Mouse (Mus musculus): ENCODE data around the gene Gm21972. TPM values are rescaled to one million over a fixed set of nuclear protein-coding genes. Genes with fewer than 3 reads are reported as not detected.

Gm21972 gene
- polyA plus RNA-seq, 1 experiment, result 2.6 TPM

DNA sequence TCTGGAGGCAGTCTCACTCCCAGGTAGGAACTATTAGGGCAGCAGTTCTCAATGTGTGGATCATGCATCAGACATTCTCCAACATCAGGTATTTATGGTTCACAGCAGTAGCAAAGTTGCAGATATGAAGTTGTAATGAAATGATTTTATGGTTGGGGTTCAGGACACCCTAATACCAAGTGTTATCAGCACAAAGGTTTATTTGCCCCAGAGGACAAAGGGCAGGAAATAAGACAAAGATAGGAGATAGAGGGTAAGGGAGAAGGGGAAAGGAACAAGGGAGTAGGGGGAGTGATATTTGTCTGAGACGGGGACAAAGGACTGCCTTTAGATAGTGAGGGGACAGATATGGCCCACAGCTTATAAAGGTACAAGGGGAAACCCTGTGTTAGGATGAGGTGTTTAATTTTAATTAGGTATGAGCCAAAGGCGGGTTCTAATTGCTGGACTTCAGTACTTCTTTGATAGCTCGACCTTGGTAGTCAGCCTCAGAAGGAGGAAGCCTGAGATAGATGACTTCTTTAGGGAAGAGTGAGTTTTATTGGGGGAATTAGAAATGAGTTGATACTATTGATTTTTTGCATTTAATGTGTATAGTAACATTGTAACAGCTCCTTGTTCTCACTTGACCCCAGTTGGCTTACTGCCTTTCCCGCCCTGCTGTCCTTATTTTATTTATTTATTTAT, 50.3 kb downstream of the Gm21972 start:
- TF ChIP-seq CTCF (IDR thresholded peaks at IDR 0.05; ENCODE audit: control insufficient read depth, insufficient read depth, insufficient replicate concordance, low read depth, low read length), result no peak
- TF ChIP-seq POLR2A (IDR thresholded peaks at IDR 0.05; ENCODE audit: control insufficient read depth, low read depth, low read length), result no peak
- no peak overlapping the region for H3K27ac ChIP-seq (ENCODE audit: control insufficient read depth, insufficient read depth, low read depth, low read length)
- H3K27me3 ChIP-seq (ENCODE audit: control insufficient read depth, insufficient read depth, low read length), result no peaks in the 10 kb centered on the region
- H3K4me1 ChIP-seq (ENCODE audit: control insufficient read depth, insufficient read depth, low read length), result no peaks in the 10 kb centered on the region
- H3K4me3 ChIP-seq (ENCODE audit: control insufficient read depth, low read depth, low read length), result no peak overlapping the region
- H3K36me3 ChIP-seq (ENCODE audit: control insufficient read depth, insufficient read depth, low read length), result peaks cover 1% of the 10 kb centered on the region; the same call in 1 of the 2 replicates

DNA sequence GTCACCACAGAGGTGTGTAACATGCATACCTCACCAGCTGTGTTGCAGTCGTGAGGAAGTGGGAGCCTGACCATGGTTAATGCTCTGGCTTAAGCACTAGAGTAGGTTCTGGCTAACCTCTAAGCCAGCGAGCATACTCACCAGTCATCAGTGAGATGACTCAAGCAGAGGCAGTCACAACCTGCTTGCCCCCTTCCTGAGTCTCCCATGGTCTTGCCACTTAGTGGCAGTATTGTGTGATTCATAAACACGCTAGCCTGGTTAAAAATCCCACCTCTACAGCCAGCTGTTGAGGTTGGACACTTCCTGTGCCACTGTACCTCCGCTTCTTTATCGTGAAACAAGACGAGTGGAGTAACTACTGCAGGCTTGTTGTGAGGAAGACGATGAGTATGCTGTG, 53.3 kb downstream of the Gm21972 start:
- Histone ChIP-seq H3K36me3 (ENCODE audit: control insufficient read depth, insufficient read depth, low read length) (peaks cover 3% of the 10 kb centered on the region), H3K27ac (ENCODE audit: control insufficient read depth, insufficient read depth, low read depth, low read length) (no peak overlapping the region), H3K27me3 (ENCODE audit: control insufficient read depth, insufficient read depth, low read length) (no peaks in the 10 kb centered on the region), H3K4me3 (ENCODE audit: control insufficient read depth, low read depth, low read length) (no peak overlapping the region), H3K4me1 (ENCODE audit: control insufficient read depth, insufficient read depth, low read length) (no peaks in the 10 kb centered on the region)
- TF ChIP-seq POLR2A (IDR thresholded peaks at IDR 0.05; ENCODE audit: control insufficient read depth, low read depth, low read length), result no peak
- no peak for TF ChIP-seq CTCF (IDR thresholded peaks at IDR 0.05; ENCODE audit: control insufficient read depth, insufficient read depth, insufficient replicate concordance, low read depth, low read length)

DNA sequence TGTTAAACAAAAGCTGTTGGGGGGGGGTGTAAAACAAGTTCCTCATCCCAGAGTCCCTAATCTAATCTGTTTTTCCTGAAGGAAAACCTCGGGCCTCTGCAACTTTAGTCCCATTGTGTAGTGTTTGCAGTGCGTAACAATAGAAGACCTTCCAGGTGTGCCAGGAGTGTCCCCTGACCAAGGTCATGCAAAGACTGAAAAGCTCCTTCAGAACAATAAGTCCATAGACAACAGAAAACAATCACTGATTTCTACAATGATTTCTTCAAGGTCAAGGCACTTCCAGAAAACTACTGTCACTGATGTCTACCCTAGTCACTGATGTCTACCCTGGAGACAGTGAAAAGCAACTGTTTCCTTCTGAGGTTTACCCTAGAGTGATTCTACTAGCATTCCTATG, 54.4 kb downstream of the Gm21972 start:
- no peak overlapping the region for H3K4me3 ChIP-seq (ENCODE audit: control insufficient read depth, low read depth, low read length)
- H3K27me3 ChIP-seq (ENCODE audit: control insufficient read depth, insufficient read depth, low read length), result no peaks in the 10 kb centered on the region
- TF ChIP-seq CTCF (IDR thresholded peaks at IDR 0.05; ENCODE audit: control insufficient read depth, insufficient read depth, insufficient replicate concordance, low read depth, low read length) (no peak), POLR2A (IDR thresholded peaks at IDR 0.05; ENCODE audit: control insufficient read depth, low read depth, low read length) (no peak)
- H3K4me1 ChIP-seq (ENCODE audit: control insufficient read depth, insufficient read depth, low read length), result no peaks in the 10 kb centered on the region
- no peak overlapping the region; the same call in 1 of the 2 replicates for H3K27ac ChIP-seq (ENCODE audit: control insufficient read depth, insufficient read depth, low read depth, low read length)
- peaks cover 3% of the 10 kb centered on the region for H3K36me3 ChIP-seq (ENCODE audit: control insufficient read depth, insufficient read depth, low read length)

DNA sequence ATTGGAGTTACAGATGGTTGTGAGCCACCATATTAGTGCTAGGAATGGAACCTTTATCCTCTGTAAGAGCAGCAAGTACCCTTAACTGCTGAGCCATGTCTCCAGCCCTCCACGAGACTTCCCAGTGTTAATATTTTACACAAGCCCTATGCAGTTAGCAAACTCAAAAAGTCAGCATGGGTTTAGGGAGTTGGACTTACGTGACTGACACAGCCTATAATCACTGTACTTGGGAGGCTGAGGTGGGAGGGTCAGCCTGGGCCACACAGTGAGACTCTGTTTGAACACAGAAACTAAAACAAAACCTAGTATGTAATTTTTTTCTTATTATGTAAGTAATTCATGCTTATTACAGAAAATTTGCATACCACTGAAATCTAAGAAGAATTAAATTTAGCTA, 54.8 kb downstream of the Gm21972 start:
- H3K27me3 ChIP-seq (ENCODE audit: control insufficient read depth, insufficient read depth, low read length), result no peaks in the 10 kb centered on the region
- H3K4me3 ChIP-seq (ENCODE audit: control insufficient read depth, low read depth, low read length), result no peak overlapping the region
- TF ChIP-seq CTCF (IDR thresholded peaks at IDR 0.05; ENCODE audit: control insufficient read depth, insufficient read depth, insufficient replicate concordance, low read depth, low read length), result no peak
- no peak for TF ChIP-seq POLR2A (IDR thresholded peaks at IDR 0.05; ENCODE audit: control insufficient read depth, low read depth, low read length)
- peak overlapping the region; percentile 43; the same call in 1 of the 2 replicates for H3K27ac ChIP-seq (ENCODE audit: control insufficient read depth, insufficient read depth, low read depth, low read length)
- no peaks in the 10 kb centered on the region for H3K4me1 ChIP-seq (ENCODE audit: control insufficient read depth, insufficient read depth, low read length)
- peaks cover 2% of the 10 kb centered on the region for H3K36me3 ChIP-seq (ENCODE audit: control insufficient read depth, insufficient read depth, low read length)

DNA sequence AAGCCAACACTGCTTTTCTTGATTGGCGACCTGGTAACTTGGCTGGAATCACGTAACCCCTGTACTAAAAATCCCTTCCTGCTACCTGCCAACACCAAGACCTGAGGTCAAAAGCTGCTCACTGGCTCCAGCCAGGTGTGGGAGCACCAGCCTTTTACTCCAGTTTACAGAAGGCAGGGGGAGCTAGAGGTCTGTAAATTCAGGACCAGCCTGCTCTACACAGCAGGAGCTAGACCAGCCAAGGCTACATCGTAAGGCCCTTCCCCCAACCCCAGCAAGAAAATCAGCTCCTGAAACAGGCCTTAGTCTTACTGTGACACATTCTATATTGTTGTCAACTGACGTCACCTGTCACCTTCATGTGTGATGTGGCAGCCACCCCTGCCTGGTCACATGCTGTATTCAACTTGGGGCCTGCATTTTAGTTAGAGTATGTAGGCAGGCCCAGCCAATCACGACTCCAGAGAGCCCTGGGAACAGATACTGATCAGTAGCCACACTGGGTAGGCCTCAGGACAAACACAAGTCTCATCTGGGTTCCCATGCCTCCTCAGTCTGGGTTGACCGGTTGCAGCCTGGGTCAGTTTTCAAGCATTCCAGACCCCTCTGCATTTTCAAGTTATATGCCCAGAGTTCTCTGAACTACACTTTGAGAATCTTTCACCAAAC, 55.7 kb downstream of the Gm21972 start:
- Histone ChIP-seq H3K4me3 (ENCODE audit: control insufficient read depth, low read depth, low read length) (no peak overlapping the region), H3K27ac (ENCODE audit: control insufficient read depth, insufficient read depth, low read depth, low read length) (no peak overlapping the region), H3K4me1 (ENCODE audit: control insufficient read depth, insufficient read depth, low read length) (no peaks in the 10 kb centered on the region), H3K36me3 (ENCODE audit: control insufficient read depth, insufficient read depth, low read length) (peaks cover 2% of the 10 kb centered on the region), H3K27me3 (ENCODE audit: control insufficient read depth, insufficient read depth, low read length) (no peaks in the 10 kb centered on the region)
- TF ChIP-seq CTCF (IDR thresholded peaks at IDR 0.05; ENCODE audit: control insufficient read depth, insufficient read depth, insufficient replicate concordance, low read depth, low read length) (no peak), POLR2A (IDR thresholded peaks at IDR 0.05; ENCODE audit: control insufficient read depth, low read depth, low read length) (no peak)

DNA sequence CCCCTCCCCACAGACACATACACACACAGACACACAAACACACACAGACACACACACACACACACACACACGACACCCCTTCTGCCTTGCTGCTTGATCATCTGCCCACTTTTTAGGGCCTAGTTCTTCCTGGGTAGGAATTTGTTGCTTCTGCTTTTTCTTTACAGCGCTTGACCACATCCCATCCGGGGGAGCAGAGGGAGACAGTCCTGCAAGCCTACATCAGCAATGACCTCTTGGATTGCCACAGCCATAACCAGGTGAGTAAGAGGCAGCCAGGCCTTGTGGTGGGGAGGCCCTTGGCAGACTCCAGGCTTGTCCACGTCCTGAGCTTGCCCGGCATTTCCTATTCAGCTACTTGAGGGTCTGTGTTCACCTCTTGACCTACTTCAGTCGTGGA, 57.4 kb downstream of the Gm21972 start:
- peaks cover 2% of the 10 kb centered on the region for H3K36me3 ChIP-seq (ENCODE audit: control insufficient read depth, insufficient read depth, low read length)
- H3K4me1 ChIP-seq (ENCODE audit: control insufficient read depth, insufficient read depth, low read length), result no peaks in the 10 kb centered on the region
- H3K4me3 ChIP-seq (ENCODE audit: control insufficient read depth, low read depth, low read length), result no peak overlapping the region
- no peak for TF ChIP-seq CTCF (IDR thresholded peaks at IDR 0.05; ENCODE audit: control insufficient read depth, insufficient read depth, insufficient replicate concordance, low read depth, low read length)
- TF ChIP-seq POLR2A (IDR thresholded peaks at IDR 0.05; ENCODE audit: control insufficient read depth, low read depth, low read length), result no peak
- no peaks in the 10 kb centered on the region for H3K27me3 ChIP-seq (ENCODE audit: control insufficient read depth, insufficient read depth, low read length)
- no peak overlapping the region for H3K27ac ChIP-seq (ENCODE audit: control insufficient read depth, insufficient read depth, low read depth, low read length)

DNA sequence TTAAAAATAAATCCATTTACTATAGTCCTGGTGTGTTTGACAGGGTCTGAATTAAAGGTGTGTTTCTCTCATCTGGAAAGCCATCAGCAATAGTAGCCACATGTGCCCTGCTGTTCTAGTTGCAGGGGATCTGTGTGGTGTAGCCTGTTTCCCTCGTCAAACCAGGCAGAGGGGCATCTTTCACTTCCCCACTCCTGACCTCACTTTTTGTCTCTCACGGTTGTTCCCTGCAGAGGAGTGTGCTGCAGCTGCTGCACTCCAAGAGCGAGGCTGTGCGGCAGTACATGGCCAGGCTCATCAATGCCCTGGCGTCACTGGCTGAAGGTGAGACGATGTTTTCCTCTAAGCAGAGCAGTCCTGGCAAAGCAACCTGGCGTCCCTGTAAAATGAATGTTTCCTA, 60.6 kb downstream of the Gm21972 start:
- Histone ChIP-seq H3K36me3 (ENCODE audit: control insufficient read depth, insufficient read depth, low read length) (peaks cover 2% of the 10 kb centered on the region), H3K27me3 (ENCODE audit: control insufficient read depth, insufficient read depth, low read length) (no peaks in the 10 kb centered on the region), H3K4me3 (ENCODE audit: control insufficient read depth, low read depth, low read length) (no peak overlapping the region), H3K4me1 (ENCODE audit: control insufficient read depth, insufficient read depth, low read length) (no peaks in the 10 kb centered on the region), H3K27ac (ENCODE audit: control insufficient read depth, insufficient read depth, low read depth, low read length) (no peak overlapping the region)
- no peak for TF ChIP-seq POLR2A (IDR thresholded peaks at IDR 0.05; ENCODE audit: control insufficient read depth, low read depth, low read length)
- TF ChIP-seq CTCF (IDR thresholded peaks at IDR 0.05; ENCODE audit: control insufficient read depth, insufficient read depth, insufficient replicate concordance, low read depth, low read length), result no peak

Data from testis, adult 2 months (tissue).